Mouse (Mus musculus): ENCODE data around the gene Myh14.

Myh14 gene

GRCm38 (mm10) chr7:44672193-44672592 lies 1.6 kb upstream of the Myh14 start:
- CTCF ChIA-PET = no interaction called here

- CTCF ChIA-PET = interaction anchor here (0.6 kb wide), 1 partner anchor 574 kb away, joined by 4 read pairs; no protein-coding TSS in a partner anchor
These were observed 1.5 kb downstream of the Myh14 start for GRCm38 (mm10) chr7:44669103-44669502.

GRCm38 (mm10) chr7:44667996-44668738 lies 2.5 kb downstream of the Myh14 start:
- CTCF ChIA-PET = interaction anchor here (0.6 kb wide), 2 partner anchors 8 to 575 kb away, joined by 4 to 14 read pairs; no protein-coding TSS in a partner anchor

- CTCF ChIA-PET = interaction anchor here (0.7 kb wide), 1 partner anchor 39 kb away, joined by 4 read pairs; no protein-coding TSS in a partner anchor
These were observed 4.2 kb downstream of the Myh14 start for GRCm38 (mm10) chr7:44666462-44666861.

- CTCF ChIA-PET = no interaction called here
These were observed 5.9 kb downstream of the Myh14 start for GRCm38 (mm10) chr7:44664731-44665130.

- CTCF ChIA-PET = no interaction called here
These were observed 7.1 kb downstream of the Myh14 start for GRCm38 (mm10) chr7:44663546-44663945.

- CTCF ChIA-PET = no interaction called here
These were observed 8.1 kb downstream of the Myh14 start for GRCm38 (mm10) chr7:44662569-44662968.

- CTCF ChIA-PET = no interaction called here
These were observed 8.5 kb downstream of the Myh14 start for GRCm38 (mm10) chr7:44662168-44662567.

- CTCF ChIA-PET = interaction anchor here (0.5 kb wide), 1 partner anchor 21 kb away, joined by 3 read pairs; no protein-coding TSS in a partner anchor
These were observed 9.4 kb downstream of the Myh14 start for GRCm38 (mm10) chr7:44661219-44661618.

- CTCF ChIA-PET = no interaction called here
These were observed 15.1 kb downstream of the Myh14 start for GRCm38 (mm10) chr7:44655504-44655903.

GRCm38 (mm10) chr7:44653773-44654172 lies 16.9 kb downstream of the Myh14 start:
- CTCF ChIA-PET = interaction anchor here (0.6 kb wide), 1 partner anchor 292 kb away, joined by 3 read pairs; no protein-coding TSS in a partner anchor

- CTCF ChIA-PET = no interaction called here
These were observed 19.2 kb downstream of the Myh14 start for GRCm38 (mm10) chr7:44651416-44651815.

- CTCF ChIA-PET = interaction anchor here (0.6 kb wide), 1 partner anchor 55 kb away, joined by 3 read pairs; no protein-coding TSS in a partner anchor
These were observed 20.7 kb downstream of the Myh14 start for GRCm38 (mm10) chr7:44649990-44650389.

- CTCF ChIA-PET = interaction anchor here (0.6 kb wide), 1 partner anchor 54 kb away, joined by 3 read pairs; no protein-coding TSS in a partner anchor
These were observed 21.5 kb downstream of the Myh14 start for GRCm38 (mm10) chr7:44649094-44649610.

GRCm38 (mm10) chr7:44647729-44648128 lies 22.9 kb downstream of the Myh14 start:
- CTCF ChIA-PET = interaction anchor here (1.0 kb wide), 1 partner anchor 16 kb away, joined by 4 read pairs; no protein-coding TSS in a partner anchor

- CTCF ChIA-PET = interaction anchor here (0.6 to 1.0 kb wide), 2 partner anchors 9 to 16 kb away, joined by 3 to 4 read pairs; no protein-coding TSS in a partner anchor
These were observed 23.5 kb downstream of the Myh14 start for GRCm38 (mm10) chr7:44647042-44647724.

GRCm38 (mm10) chr7:44645951-44646350 lies 24.7 kb downstream of the Myh14 start:
- CTCF ChIA-PET = interaction anchor here (0.6 kb wide), 1 partner anchor 799 kb away, joined by 10 read pairs; no protein-coding TSS in a partner anchor

- CTCF ChIA-PET = interaction anchor here (0.6 kb wide), 1 partner anchor 201 kb away, joined by 3 read pairs; no protein-coding TSS in a partner anchor
These were observed 25.4 kb downstream of the Myh14 start for GRCm38 (mm10) chr7:44645256-44645655.

GRCm38 (mm10) chr7:44641887-44642286 lies 28.8 kb downstream of the Myh14 start:
- CTCF ChIA-PET = no interaction called here

GRCm38 (mm10) chr7:44640843-44641605 lies 29.6 kb downstream of the Myh14 start:
- CTCF ChIA-PET = no interaction called here

- CTCF ChIA-PET = interaction anchor here (0.5 kb wide), 1 partner anchor 1376 kb away, joined by 5 read pairs; no protein-coding TSS in a partner anchor
These were observed 32.0 kb downstream of the Myh14 start for GRCm38 (mm10) chr7:44638663-44639062.
